Mouse (Mus musculus): ENCODE data around the gene Olfr283. TPM values are rescaled to one million over a fixed set of nuclear protein-coding genes. Genes with fewer than 3 reads are reported as not detected.

Gene Olfr283
- polyA plus RNA-seq, 1 experiment from 2014 or later = not detected

DNA sequence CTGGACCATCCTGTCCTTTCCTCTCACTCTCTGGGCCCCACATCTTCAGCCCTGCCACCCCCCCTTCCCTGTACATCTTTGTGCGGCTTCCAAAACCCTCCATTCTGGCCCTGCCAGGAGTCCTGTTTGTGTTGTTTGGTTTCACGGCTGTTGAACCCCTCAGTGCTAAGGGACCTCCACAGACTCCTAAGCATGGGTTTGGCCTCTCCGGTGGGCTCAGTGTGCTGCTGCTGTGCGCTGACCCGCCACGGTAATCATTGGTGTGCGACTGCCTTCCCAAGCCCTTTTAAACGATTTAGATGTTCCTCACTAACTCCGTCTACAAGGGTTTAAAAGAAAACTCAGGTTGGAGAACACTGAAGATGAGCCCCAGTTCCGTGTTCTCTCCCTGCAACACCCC, 21.6 kb upstream of the Olfr283 start:
- Histone ChIP-seq H3K4me2 (no peak overlapping the region), H3K4me1 (replicated peaks) (no peaks in the 10 kb centered on the region)

DNA sequence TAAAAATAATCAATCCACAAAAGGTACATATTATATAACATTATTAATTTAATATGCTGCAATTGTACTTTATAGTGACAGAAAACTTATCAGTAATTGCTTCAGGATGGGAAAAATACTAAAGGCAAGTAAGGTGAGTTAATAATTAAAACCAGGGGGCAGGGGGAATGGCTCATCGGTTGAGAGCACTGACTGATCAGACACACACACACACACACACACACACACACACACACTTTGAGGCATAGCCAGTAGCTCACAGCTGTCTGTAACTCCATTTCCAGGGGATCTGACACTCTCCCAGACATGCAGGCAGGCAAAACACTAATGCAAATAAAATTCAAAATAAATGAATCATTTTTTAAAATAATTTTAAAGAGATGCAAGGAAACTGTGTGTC, 16.4 kb upstream of the Olfr283 start:
- Histone ChIP-seq H3K4me2 (no peak overlapping the region), H3K9ac (no peak overlapping the region), H3K36me3 (no peaks in the 10 kb centered on the region), H3K27ac (no peak overlapping the region), H3K27me3 (no peaks in the 10 kb centered on the region), H3K4me3 (no peak overlapping the region), H3K4me1 (replicated peaks) (no peaks in the 10 kb centered on the region), H3K9me3 (replicated peaks) (no peaks in the 10 kb centered on the region)
- no peak for ATAC-seq (replicated peaks; ENCODE audit: insufficient number of reproducible peaks, insufficient read depth, low FRiP score, low read depth)
- 81% methylated on average over 1 of the region's 1 CpGs for WGBS

More for the DNA sequence above, 21.6 kb upstream of the Olfr283 start:
- no peak overlapping the region for H3K9ac ChIP-seq
- no peak overlapping the region for H3K4me3 ChIP-seq
- no peaks in the 10 kb centered on the region for H3K27me3 ChIP-seq
- 80% methylated on average over 10 of the region's 10 CpGs for WGBS
- H3K27ac ChIP-seq = no peak overlapping the region
- no peaks in the 10 kb centered on the region for H3K9me3 ChIP-seq (replicated peaks)
- H3K36me3 ChIP-seq = no peaks in the 10 kb centered on the region
- no peak for ATAC-seq (replicated peaks; ENCODE audit: insufficient number of reproducible peaks, insufficient read depth, low FRiP score, low read depth)

DNA sequence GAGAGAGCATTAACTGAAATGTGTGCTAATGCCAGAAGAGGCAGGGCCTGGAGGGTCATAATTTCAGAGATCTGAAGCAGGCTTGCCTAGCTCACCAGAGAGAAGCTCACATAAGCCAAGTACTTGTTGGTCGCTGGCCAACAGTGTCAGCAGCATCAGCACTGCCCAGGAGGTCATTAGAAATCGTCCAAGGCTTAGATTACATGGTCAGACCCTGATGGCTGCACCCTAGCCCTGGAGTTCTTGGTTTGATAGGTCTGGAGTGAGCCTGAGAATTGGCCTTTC, 11.1 kb upstream of the Olfr283 start:
- Histone ChIP-seq H3K9me3 (replicated peaks) (no peaks in the 10 kb centered on the region), H3K36me3 (no peaks in the 10 kb centered on the region), H3K27ac (no peak overlapping the region), H3K9ac (no peak overlapping the region), H3K27me3 (no peaks in the 10 kb centered on the region), H3K4me3 (no peak overlapping the region), H3K4me2 (no peak overlapping the region), H3K4me1 (replicated peaks) (peaks cover 4% of the 10 kb centered on the region; the same call in 1 of the 2 replicates)
- 27% methylated on average over 2 of the region's 2 CpGs for WGBS
- ATAC-seq (replicated peaks; ENCODE audit: insufficient number of reproducible peaks, insufficient read depth, low FRiP score, low read depth) = no peak

DNA sequence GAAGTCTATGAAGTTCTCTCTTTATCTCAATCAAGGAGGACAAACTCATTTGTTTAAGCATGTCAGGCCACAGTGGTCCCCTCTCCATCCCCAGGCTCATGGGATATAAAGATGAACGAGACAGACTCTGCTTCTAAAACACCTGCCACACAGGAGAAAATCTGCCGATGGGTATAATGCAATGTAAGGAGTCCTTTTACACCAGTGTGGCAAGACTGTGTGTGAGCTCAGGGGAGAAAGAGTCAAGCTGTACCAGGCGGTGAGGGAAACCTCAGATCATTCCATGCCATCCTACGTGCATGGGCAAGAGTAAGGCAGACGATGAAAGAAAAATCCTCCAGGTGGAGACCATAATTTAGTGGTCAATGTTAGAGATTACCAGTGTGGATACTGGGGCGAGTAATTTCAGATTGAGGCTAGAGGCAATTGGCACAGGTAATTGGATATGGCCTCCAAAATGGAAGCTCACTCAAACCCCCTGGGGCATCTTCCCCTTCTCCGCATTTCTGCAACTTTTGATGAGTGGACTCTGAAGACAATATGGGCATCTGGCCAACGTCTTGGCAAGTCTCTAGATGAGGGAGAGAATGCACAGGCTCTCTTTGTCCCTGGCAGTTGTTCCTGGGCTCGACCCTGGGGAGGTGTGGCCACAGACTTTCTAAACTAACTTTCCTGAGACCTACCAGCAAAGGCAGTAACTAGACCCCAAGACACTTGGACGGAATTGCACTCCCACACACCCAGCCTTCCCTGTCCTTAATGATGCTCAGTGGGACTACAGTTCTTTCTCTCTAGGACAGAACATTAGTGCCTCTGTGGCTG, 10.5 kb upstream of the Olfr283 start:
- H3K9ac ChIP-seq = no peak overlapping the region
- no peaks in the 10 kb centered on the region for H3K36me3 ChIP-seq
- no peak overlapping the region for H3K4me3 ChIP-seq
- no peak for ATAC-seq (replicated peaks; ENCODE audit: insufficient number of reproducible peaks, insufficient read depth, low FRiP score, low read depth)
- H3K4me1 ChIP-seq (replicated peaks) = peaks cover 4% of the 10 kb centered on the region; the same call in 1 of the 2 replicates
- no peaks in the 10 kb centered on the region for H3K9me3 ChIP-seq (replicated peaks)
- H3K27me3 ChIP-seq = no peaks in the 10 kb centered on the region
- H3K27ac ChIP-seq = no peak overlapping the region
- WGBS = 60% methylated on average over 10 of the region's 10 CpGs
- H3K4me2 ChIP-seq = no peak overlapping the region

DNA sequence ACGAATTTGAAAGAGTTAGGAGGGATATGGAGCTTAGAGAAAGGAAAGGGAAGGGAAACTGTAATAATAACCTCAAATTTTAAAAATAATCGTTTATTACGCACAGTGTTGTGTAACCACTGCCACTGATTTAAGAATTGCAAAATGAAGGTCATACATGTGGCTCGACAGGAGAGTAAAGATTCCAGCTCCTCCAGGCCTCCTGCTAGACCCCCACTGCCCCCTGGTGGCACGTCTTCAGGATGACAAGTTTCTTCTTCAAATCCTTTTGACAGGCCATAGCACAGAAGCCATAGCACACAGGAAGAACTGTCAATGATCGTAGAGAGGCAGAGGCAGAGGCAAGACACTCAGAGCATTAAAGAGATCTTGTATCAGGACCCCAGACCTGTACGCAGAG, 9.1 kb upstream of the Olfr283 start:
- no peaks in the 10 kb centered on the region for H3K9me3 ChIP-seq (replicated peaks)
- H3K4me3 ChIP-seq = no peak overlapping the region
- H3K36me3 ChIP-seq = no peaks in the 10 kb centered on the region
- no peak overlapping the region for H3K27ac ChIP-seq
- H3K9ac ChIP-seq = no peak overlapping the region
- 26% methylated on average over 7 of the region's 7 CpGs for WGBS
- no peaks in the 10 kb centered on the region for H3K27me3 ChIP-seq
- H3K4me1 ChIP-seq (replicated peaks) = peaks cover 4% of the 10 kb centered on the region; the same call in 1 of the 2 replicates
- H3K4me2 ChIP-seq = no peak overlapping the region
- 0 out of 2 replicates have a peak, but pooled peaks have one; percentile 27 for ATAC-seq (replicated peaks; ENCODE audit: insufficient number of reproducible peaks, insufficient read depth, low FRiP score, low read depth)

DNA sequence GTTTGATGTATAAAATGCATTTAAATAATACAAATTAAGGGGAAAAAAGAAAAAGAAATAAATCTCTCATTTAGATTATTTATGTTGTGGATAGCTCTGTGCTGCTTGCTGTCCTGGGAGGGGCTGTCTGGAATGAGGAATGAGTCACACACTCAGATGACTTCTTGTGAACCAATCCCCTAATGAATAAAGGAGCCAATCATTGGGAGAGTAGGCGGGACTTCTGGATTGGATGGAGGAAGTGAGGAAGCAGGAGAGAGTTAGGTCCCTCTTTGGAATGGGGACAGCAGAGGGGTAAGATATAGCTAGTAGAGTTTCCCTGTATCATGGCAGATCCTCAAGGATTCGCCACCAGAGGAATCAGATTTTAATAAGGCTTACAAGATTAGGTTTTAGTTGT, 6.9 kb upstream of the Olfr283 start:
- Histone ChIP-seq H3K4me2 (no peak overlapping the region), H3K4me3 (no peak overlapping the region), H3K9ac (no peak overlapping the region), H3K9me3 (replicated peaks) (no peaks in the 10 kb centered on the region), H3K27me3 (no peaks in the 10 kb centered on the region), H3K36me3 (no peaks in the 10 kb centered on the region), H3K27ac (no peak overlapping the region), H3K4me1 (replicated peaks) (peaks cover 4% of the 10 kb centered on the region; the same call in 1 of the 2 replicates)
- 63% methylated on average over 2 of the region's 2 CpGs for WGBS
- ATAC-seq (replicated peaks; ENCODE audit: insufficient number of reproducible peaks, insufficient read depth, low FRiP score, low read depth) = no peak

DNA sequence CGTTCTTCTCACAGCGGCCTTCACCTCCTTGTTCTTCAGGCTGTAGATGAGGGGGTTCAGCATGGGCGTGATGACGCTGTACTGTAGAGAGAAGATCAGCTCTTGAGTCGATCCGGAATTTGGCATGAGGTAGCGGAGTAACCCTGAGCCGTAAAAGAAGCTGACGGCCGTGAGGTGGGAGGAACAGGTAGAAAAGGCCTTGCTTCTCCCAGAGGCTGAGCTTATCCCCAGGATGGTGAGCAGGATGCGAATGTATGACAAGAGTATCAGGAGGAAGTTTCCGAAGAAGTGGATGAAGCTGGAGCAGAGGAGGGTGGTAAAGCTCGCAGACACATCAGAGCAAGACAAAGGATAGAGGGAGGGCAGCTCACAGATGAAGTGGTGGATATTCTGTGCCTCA, 2.5 kb downstream of the Olfr283 start:
- WGBS = 86% methylated on average over 13 of the region's 13 CpGs
- no peak overlapping the region for H3K9ac ChIP-seq

DNA sequence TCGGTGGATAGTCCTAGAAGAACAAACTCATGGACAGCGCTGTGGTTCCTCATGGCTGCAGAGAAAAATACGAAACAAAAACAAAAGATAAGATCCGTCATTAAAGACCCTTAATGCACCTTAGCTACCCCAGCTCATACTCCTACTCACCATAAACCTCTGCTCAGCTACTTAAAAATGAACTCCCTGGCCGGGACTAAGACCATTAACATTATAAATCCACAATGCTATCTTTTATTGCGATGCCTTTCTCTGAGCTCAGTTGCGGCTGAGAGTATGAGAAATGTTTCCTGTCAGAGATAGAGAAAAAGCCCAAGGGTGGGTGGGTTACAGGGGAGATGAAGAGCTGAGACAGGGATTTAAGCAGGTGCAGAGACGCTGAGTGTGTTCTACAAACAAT, 39.9 kb downstream of the Olfr283 start, which contains the start of gene Olfr284:
TSS of gene Olfr284 (minus strand) at position 101 of the 400 bp plus-strand sequence.
- ATAC-seq (replicated peaks; ENCODE audit: insufficient number of reproducible peaks, insufficient read depth, low FRiP score, low read depth) = no peak
- H3K27me3 ChIP-seq = no peaks in the 10 kb centered on the region
- WGBS = 78% methylated on average over 8 of the region's 8 CpGs
- H3K4me3 ChIP-seq = no peak within 1 kb of the TSS
- no peak within 1 kb of the TSS for H3K4me2 ChIP-seq
- H3K9ac ChIP-seq = no peak within 1 kb of the TSS
- no peaks in the 10 kb centered on the region for H3K36me3 ChIP-seq
- H3K27ac ChIP-seq = no peak within 1 kb of the TSS
- H3K9me3 ChIP-seq (replicated peaks) = no peaks in the 10 kb centered on the region
- H3K4me1 ChIP-seq (replicated peaks) = no peaks in the 10 kb centered on the region

More for the DNA sequence above, 2.5 kb downstream of the Olfr283 start:
- ATAC-seq (replicated peaks; ENCODE audit: insufficient number of reproducible peaks, insufficient read depth, low FRiP score, low read depth) = no peak
- H3K9me3 ChIP-seq (replicated peaks) = no peaks in the 10 kb centered on the region
- no peaks in the 10 kb centered on the region for H3K27me3 ChIP-seq
- H3K4me3 ChIP-seq = no peak overlapping the region
- no peak overlapping the region for H3K4me2 ChIP-seq
- H3K36me3 ChIP-seq = no peaks in the 10 kb centered on the region
- no peaks in the 10 kb centered on the region for H3K4me1 ChIP-seq (replicated peaks)
- H3K27ac ChIP-seq = no peak overlapping the region

Other genes starting within 250 kb of the Olfr283 start
- gene Asb8, start 215.3 kb downstream of the Olfr283 start, polyA plus RNA-seq (2015; fragmentation: Nextera tagmentation; extraction: Ambion mirVana) = 77.6 and 78.1 TPM in 2 replicates
- 1.6 and 1.7 TPM in 2 replicates for gene Ccdc184, start 213.8 kb downstream of the Olfr283 start, polyA plus RNA-seq (2015; fragmentation: Nextera tagmentation; extraction: Ambion mirVana)
- not detected in 2 replicates for gene Olfr288, start 185.4 kb downstream of the Olfr283 start, polyA plus RNA-seq (2015; fragmentation: Nextera tagmentation; extraction: Ambion mirVana)
- not detected in 2 replicates for gene Gm44579, start 160.0 kb downstream of the Olfr283 start, polyA plus RNA-seq (2015; fragmentation: Nextera tagmentation; extraction: Ambion mirVana)
- gene Olfr287, start 159.9 kb downstream of the Olfr283 start, polyA plus RNA-seq (2015; fragmentation: Nextera tagmentation; extraction: Ambion mirVana) = not detected in 2 replicates
- gene Olfr286, start 146.5 kb downstream of the Olfr283 start, polyA plus RNA-seq (2015; fragmentation: Nextera tagmentation; extraction: Ambion mirVana) = not detected in 2 replicates
- not detected in 2 replicates for gene H1fnt, start 123.7 kb downstream of the Olfr283 start, polyA plus RNA-seq (2015; fragmentation: Nextera tagmentation; extraction: Ambion mirVana)
- gene Zfp641, start 84.8 kb downstream of the Olfr283 start, polyA plus RNA-seq (2015; fragmentation: Nextera tagmentation; extraction: Ambion mirVana) = 1.1 and 1.8 TPM in 2 replicates
- not detected in 2 replicates for gene Olfr285, start 63.6 kb downstream of the Olfr283 start, polyA plus RNA-seq (2015; fragmentation: Nextera tagmentation; extraction: Ambion mirVana)
- gene Olfr284, start 40.0 kb downstream of the Olfr283 start, polyA plus RNA-seq (2015; fragmentation: Nextera tagmentation; extraction: Ambion mirVana) = not detected in 2 replicates
- not detected in 2 replicates for gene Olfr282, start 50.3 kb upstream of the Olfr283 start, polyA plus RNA-seq (2015; fragmentation: Nextera tagmentation; extraction: Ambion mirVana)
- not detected in 2 replicates for gene Olfr281, start 71.6 kb upstream of the Olfr283 start, polyA plus RNA-seq (2015; fragmentation: Nextera tagmentation; extraction: Ambion mirVana)
- gene OR5BS1P, start 89.0 kb upstream of the Olfr283 start, polyA plus RNA-seq (2015; fragmentation: Nextera tagmentation; extraction: Ambion mirVana) = not detected in 2 replicates
- not detected in 2 replicates for gene Lalba, start 101.8 kb upstream of the Olfr283 start, polyA plus RNA-seq (2015; fragmentation: Nextera tagmentation; extraction: Ambion mirVana)
- not detected in 2 replicates for gene Olfr279, start 111.5 kb upstream of the Olfr283 start, polyA plus RNA-seq (2015; fragmentation: Nextera tagmentation; extraction: Ambion mirVana)
- gene Kansl2, start 153.3 kb upstream of the Olfr283 start, polyA plus RNA-seq (2015; fragmentation: Nextera tagmentation; extraction: Ambion mirVana) = 70.0 and 81.2 TPM in 2 replicates
- 33.2 and 38.0 TPM in 2 replicates for gene Ccnt1, start 190.0 kb upstream of the Olfr283 start, polyA plus RNA-seq (2015; fragmentation: Nextera tagmentation; extraction: Ambion mirVana)
- 0.40 and 0.74 TPM in 2 replicates for gene 4930415O20Rik, start 190.1 kb upstream of the Olfr283 start, polyA plus RNA-seq (2015; fragmentation: Nextera tagmentation; extraction: Ambion mirVana)
- 36.5 and 43.0 TPM in 2 replicates for gene Adcy6, start 229.1 kb upstream of the Olfr283 start, polyA plus RNA-seq (2015; fragmentation: Nextera tagmentation; extraction: Ambion mirVana)
- 8.7 and 12.8 TPM in 2 replicates for gene Cacnb3, start 249.9 kb upstream of the Olfr283 start, polyA plus RNA-seq (2015; fragmentation: Nextera tagmentation; extraction: Ambion mirVana)